Mouse (Mus musculus) CD8-positive naive resting alpha-beta T cell, adult 2 months (primary cell): Measurements from ENCODE around the gene Gnb1l.

ENCODE experiments used
- DNase-seq, 2 experiments: peaks; one replicate each; pipeline ENCODE4 v3.0.0; 2022; ENCODE audit warnings: low read depth in 2 of 2, low spot score in 2 of 2

The Gnb1l gene

DNA sequence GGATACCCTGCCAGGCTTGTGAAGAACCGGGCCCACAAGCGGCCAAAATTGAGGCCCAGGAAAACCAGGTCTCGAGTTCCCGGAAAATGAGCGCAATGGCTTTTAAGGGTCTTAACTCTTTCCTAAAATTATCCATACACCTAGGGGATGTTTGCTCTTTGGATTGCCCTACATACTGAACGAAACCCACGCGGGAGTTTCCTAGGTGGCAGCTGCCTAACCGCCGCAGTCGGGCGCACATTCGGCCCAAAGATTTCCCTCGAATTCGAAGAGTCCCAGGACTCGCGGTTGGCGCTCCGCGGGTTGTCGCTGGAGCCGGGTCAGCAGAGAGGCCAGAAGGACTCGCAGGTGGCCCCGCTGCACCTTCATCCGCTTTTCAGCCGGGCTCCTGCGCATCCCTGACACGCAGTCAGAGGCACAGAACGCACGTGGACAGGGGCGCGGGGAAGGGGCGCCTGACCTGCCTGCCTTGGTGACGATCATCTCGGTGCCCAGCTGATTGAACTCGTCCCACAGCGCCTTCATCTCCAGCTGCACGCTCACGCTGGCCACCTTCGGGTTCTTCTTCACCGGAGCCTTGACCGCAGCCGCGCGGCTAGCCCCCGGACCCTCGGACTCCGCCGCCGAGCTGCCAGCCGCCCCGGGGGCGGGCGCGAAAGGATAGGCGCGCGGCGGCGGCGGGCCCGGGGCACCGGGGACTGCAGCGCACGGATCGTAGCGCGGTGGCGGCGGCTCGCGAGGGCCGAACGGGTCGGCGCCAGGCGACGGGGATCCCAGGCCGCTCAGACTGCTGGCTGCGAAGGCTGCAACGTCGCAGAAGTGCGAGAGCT lies 87.8 kb downstream of the Gnb1l start:
- DNase-seq: no peak

DNA sequence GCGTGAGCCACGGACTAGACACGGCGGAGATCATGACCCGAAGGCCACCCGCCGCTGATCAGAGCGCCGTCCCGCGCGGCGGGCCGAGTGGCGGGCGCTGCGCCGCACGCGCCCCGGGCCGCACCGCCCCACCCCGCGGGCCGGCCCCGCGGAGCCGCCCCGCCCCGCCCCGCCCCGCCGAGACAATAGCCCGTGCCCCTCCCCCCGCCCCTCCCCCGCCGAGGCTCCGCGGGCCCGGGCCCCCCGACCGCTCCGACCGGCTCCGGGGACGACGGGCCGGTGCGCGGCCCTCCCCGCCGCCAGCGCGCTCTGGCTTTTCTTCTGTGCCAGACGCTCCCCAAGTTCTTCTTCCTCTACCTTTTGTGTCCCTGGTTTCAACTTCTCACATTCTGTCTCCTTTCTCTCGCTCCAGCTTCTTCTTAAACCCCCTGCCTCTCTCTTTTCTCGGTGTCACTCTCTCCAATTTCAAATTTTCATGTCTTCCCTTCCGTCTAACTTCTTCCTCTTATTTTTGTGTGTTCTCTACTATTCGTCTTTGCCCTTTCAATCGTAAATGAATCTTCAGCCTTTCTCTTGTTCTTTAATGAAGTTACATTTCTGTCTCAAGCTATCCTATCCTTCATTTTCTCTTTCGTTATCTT lies 88.5 kb downstream of the Gnb1l start:
- no peak for DNase-seq

DNA sequence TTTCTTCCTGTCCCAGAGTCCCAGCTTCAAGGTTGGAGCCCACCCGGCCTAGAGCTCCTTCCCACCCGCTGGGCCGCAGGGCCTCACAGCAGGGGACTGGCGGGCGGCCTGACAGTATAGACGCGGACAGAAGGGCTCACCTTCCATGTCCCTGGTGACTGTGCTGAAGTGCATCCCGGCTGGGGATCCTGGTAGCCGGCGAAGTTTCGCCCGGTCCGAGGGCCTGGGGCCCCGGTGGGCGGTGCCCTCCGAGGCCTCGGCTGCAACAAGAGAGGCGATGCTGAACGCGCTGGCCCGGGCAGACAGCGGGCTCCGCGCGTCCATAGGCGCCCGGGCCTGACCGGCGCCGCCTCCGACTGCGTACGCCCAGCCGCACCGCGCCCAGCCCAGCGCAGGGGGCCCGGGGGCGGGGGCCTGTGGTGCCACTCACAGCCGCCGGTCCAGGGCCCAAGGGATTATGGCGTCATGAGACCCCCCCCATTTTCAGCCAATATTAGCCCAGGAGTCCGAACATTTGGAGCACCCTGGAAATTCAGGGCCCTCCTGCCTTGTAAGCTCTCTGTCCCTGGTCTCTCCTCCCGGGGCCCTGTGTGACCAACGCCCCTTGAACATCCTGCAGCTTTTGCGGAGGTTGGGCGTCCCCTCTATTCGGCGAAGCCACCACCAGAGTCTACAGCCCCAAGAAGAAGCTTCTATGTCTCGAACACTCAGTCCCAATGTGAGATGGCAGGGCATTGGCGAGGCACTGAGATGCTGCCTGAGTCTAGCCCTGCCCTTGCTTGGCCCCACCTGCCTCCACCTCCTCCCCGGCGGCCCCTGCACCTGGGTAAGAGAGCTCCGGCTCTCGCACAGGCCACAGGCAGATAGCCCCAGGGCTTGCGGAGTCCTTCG lies 89.6 kb downstream of the Gnb1l start:
- DNase-seq: no peak

DNA sequence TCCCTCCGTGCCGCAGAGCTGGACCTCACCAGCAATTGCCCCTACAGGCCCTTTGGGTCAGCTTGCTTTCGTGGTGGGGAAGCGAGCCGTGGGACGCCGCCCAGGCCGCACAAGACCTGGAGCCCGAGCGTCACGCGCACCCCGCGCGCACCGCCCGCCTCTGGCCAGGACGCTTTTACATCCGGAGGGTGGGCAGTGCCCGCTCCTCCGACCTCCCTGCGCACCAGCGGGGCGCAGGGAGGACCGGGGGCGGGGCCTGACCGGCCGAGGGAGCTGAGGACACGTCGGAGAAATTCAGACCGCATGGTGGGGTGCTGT lies 90.2 kb downstream of the Gnb1l start:
- no peak for DNase-seq

DNA sequence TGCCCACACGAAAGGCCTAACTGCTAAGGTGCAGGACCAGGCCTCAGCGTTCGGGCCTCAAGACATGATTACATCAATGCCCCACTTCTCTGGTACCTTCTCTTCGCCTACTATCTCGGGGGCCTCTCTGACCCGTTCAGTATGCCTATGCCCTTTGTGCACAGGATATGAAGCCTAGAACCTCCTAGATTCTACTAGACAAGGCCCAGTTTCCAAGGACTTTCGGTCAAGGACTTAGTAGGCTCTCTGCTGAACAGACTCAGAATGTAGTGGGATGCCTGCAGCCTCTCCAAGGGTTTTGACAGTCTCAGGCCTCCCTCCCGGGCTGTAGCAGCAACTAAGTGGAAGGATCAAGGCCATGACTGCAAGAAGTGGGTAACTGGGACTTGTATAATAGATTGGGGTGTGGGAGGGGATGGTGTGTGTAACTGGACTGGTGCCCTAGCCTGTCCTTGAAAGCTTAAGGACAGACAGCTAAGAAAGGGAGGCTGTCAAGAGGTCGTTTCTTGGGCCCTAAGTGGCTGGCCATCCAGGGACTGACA lies 90.6 kb downstream of the Gnb1l start:
- DNase-seq: no peak

DNA sequence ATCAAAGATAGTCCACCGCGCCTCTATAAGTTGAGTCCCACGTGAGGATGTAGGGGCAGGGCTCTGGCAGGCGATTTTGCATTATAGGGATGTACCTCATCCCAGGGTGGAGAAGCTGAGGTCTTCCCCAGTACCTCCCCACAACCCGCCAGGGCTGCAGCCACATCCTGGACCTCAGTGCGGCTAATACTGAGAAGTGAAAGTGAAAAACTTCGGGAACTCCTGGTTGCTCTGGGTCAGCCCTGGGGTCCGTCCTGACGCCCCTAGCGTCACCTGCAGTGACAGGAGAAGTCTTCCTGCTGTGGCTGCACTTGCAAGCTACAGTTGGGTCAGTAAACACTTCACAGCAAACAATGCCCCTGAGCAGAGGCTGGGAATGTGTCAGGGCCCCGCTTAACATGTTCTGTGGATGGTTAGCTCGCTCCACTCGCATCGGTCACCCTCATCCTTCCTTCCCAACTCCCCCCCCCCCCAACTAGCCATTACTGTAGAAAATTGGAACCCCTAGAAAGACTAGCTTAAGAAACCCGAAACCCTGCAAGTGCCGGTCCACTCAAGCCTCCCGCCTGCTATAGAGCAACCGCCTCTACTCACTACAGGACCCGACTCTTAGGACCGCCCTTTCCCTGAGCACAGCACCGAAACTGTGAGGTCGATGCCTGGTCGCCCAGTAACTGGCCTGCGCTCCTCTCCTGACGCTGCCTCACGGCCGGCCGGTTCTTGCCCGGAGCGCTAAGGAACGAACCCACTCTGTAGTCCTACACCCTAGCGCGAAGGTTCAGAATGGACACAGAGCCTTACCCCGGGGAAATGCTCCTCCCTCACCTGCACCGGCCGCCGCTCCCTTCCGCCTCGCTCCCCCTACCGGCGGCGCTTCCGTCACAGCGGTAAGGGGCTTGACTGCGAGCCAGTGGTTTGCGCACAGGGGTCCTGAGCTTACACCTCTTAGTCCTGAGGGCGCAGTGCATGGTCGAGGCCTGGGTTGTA lies 91.6 kb downstream of the Gnb1l start, which contains the start of gene Tbx1:
Gene Tbx1, minus strand, starts transcription at position 868 of the 987 bp plus-strand sequence.
- peak; percentile 15 to 24 for DNase-seq

DNA sequence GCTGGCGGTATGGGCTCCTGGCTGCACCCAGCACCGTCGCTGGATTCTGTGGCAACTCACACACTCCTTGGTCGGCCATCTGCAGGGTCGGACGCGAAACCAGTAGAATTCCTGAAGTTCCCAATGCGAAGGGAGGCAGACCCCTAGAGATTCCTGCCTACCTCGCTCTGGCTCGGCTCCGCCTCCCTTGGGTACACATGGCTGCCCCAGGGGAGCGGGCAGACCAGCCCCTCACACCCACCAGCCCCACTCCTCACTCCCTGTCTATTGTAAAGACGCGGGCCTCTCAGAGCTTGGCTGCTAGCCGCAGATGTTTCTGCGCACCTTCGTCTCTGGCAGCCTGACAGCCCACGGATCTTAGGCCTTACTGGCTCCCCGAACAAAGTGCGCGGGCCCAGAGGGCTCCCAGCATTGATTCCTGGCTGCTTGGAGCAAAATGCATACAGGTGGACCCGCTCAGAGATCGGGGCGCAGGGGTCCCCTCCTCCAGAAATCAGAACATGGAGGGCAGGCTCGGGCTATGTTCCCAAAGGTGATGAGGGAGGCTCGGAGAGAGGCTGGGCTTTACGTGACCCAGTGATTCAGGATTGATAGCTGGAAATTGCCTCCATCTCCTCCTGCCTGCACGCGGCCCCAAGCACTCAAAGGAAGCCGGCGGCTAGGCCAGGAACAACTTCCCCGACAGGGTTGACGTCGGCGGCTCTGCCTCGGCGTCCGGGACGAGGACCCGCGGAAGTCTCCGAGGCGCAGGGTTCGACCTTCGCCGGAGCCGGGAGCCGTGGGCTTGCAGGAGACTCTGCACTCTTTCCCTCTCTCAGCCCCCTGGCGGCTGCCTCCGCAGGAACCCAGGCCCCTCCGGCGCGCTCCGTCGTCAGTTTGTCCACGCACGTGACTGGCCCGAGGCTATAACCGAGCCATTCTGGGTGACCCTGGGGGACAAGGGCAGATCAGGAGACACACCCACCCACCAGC lies 92.8 kb downstream of the Gnb1l start:
- no peak for DNase-seq

DNA sequence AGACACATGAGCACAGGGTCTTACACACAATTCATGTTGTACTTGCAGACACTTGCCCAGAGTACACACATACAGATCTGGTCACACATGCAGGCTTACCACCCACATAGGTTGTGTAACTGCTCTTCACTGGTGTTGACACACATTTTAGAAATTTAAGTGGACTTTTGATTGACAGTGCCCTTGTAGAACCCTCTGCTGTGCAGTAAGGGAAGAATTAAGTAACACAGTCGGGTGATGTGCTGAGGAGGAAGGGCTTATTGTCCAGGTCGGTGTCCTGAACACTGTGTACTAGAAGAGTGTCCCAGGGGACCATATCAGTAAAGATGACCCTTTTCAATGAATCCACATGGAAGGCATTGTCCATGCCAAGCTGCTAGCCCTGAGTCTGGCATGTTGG lies 95.4 kb downstream of the Gnb1l start:
- DNase-seq: no peak

DNA sequence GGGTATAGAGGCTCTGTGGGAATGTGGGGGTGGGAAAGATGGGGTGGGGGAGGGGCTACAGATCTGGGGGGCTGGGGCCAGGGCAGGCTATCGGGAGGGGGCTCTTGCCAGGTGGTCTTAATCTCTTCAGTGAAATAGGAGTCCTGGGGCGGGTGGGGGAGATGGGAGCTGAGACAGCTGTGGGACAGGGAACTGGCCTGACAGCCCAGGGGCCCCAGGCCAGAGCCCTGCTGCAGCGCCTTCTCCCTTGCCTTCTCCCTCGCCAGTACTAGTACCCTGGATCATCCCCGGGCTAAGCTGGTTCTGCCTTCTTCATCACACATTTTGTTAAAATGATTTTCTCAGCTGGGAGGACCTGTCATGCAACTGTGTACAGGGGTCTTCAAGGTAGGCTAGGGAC lies 97.7 kb downstream of the Gnb1l start:
- no peak for DNase-seq

DNA sequence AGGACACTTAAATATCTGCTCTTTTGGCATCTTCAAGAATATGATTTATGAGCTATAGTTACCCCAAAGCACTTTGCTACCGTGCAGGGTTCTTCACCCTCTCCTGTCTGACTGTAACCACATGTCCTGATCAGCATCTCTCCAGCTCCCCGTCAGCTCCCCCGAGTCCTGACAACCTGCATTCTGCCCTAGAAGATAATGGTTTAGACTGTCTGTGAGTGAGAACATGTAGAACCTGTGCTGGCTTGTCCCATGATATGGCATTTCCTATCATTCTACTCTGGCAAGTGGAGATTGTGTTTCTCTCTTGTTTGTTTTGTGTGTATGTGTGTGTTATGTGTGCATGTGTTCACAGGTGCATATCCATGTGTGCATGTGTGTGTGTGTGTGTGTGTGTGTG lies 99.5 kb downstream of the Gnb1l start:
- DNase-seq: no peak

DNA sequence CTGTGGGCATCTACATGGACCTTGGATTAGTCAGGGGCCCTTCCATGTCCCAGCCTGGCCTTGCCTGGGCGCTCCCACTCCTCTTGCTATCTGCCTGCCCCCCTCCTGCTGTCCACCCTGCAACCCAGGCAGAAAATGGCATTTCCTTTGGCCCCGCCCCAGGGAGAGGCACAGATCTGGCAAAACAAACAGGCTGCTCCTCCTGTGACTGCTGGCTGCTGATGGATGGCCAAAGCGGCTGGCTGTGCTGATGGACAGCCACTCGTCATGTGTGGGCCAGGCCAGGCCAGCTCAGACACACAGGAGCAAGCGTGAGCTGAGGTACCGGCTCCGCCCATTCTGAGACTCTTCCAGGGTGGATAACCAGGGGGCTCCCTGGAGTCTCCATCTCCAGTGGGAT lies 102.9 kb downstream of the Gnb1l start:
- DNase-seq: no peak

DNA sequence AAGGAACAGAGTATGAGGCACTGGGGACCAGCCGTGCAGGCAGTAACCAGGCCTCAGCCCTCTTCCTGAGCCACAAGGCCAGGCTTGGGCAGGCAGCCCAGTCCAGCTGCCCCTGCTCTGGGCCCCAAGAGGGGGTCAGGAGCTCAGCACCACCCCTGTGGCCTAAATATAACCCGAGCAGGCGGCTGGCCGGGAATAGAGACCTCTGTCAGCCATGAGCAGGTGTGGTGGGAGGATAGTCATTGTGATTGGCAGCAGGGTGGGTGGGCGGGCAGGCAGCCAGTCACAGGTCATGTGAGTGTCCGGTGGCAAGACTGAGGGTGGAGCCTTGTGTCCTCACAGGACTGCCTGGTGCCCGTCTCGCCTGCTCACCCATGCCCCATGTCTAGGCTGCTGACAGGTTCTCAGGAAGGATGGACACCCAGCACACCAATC lies 105.8 kb downstream of the Gnb1l start:
- DNase-seq: no peak

DNA sequence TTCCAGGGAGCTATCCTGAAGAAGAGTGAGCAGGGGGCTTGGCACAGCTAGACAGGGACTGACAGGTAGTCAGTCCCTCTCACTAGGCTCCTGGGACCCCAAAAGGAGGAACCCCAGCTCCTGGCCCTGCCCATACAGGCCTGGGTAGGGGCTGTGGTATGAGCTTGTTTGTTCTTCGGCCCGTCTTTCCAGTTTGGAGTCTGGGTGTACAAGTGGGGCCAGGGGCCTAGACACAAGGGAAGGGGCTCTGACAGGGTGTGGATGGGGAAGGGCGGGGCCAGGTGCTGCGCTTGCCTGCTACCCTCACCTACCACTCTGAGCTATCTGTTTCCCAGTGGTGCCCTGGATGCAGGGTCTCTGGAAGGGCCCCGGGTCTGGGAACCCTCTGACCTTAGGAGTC lies 107.2 kb downstream of the Gnb1l start:
- no peak for DNase-seq

DNA sequence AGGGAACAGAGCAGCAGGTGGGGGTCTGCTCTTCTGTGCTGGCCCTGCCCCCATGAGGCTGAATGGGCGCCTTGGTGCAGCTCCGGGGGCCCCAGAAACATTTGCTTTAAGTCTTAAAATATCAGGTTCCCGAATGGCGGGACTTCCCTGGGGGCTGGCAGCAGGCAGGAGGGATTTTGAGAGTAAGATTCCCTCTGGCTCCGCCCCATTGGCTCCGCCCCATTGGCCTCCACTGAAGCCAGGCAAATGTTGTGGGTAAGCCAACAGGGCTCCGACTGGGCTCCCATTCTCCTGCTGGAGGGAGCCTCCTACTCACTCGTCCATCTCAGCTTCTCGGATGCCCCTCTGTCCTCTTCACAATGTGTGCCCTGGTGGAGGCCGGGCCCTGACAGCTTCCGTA lies 109.7 kb downstream of the Gnb1l start:
- no peak for DNase-seq

DNA sequence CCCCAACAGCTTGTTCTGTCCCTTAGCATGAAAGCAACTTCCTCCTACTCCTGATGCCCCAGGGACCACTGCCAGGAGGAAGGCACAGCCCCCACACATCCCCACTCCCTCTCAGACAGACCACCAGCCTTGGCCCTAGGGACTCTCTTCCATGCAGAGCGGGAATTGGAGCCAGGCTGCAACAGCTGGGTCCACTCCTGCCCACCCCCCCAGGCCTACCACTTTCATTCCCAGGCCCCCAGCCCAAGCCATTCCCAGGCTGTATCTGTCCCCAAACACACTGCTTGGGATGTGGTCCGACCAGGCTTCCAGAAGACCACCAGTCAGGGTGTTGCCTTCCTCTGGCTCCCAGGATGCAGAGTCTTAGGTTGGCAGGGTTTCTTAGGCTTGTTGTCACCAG lies 110.6 kb downstream of the Gnb1l start:
- no peak for DNase-seq

DNA sequence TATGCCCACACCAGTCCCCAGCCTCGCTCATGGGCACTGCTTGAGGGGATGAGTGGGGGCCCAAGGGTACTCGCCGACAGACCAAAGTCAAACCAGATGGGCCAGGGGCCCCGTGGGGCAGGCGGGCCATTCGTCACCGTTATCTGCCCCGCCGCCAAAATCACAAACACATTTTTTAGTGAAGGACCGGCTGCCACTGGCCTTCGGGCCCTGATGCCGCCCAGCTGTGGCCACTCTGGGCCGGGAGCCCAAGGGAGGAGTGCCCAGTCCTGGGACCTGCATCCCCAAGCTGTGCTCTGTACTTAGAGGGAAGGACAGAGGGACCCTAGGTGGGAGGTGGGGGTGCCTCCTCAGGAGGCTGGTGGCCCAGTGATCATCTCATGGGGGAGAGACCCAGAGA lies 113.2 kb downstream of the Gnb1l start:
- DNase-seq: no peak

DNA sequence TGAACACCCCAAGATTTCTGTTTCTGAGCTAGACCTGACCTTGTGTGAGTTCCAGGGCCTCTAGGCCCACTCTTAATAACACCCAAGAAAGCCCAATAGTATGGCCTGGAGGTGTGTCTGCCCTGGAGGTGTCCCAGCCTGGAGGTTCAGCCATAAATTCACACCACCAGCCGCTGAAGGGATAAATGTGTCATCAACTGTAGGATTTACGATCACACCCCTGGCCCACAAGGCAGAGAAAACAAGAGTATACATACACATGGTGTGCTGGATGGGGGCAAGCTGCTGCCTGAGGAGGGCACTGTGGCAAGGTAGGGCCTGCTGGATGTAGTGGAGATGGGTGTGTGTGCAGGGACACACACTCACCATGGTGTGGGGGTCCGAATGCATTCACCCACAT lies 114.8 kb downstream of the Gnb1l start:
- no peak for DNase-seq
